Mouse (Mus musculus) forebrain, embryonic 12.5 days (tissue): ENCODE measurements around the gene Esyt2. TPM values are rescaled to one million over a fixed set of nuclear protein-coding genes. Genes with fewer than 3 reads are reported as not detected.

Source experiments
- ATAC-seq: fragments of 200-750 bp; cut with Nextera tagmentation; 2 replicates; pipeline ENCODE4 v1.8.0; 2017; ENCODE audit warnings: moderate TSS enrichment; ENCODE audit not compliant: low FRiP score
- H3K27ac ChIP-seq: fragments of 300-500 bp; sonication (generic); 2 replicates; pipeline ENCODE4 v1.5.1; 2016; ENCODE audit warnings: mild to moderate bottlenecking
- H3K27me3 ChIP-seq: fragments of 300-500 bp; sonication (generic); 2 replicates; pipeline ENCODE4 v1.6.1; 2016; ENCODE audit warnings: mild to moderate bottlenecking
- H3K36me3 ChIP-seq: fragments of 300-500 bp; sonication (generic); replicated peaks from 2 replicates; pipeline ENCODE4 v1.6.1; 2016; ENCODE audit warnings: mild to moderate bottlenecking
- H3K4me1 ChIP-seq: fragments of 300-500 bp; sonication (generic); 2 replicates; pipeline ENCODE4 v1.6.1; 2016
- H3K4me2 ChIP-seq: fragments of 300-500 bp; sonication (generic); 2 replicates; pipeline ENCODE4 v1.6.1; 2016; ENCODE audit warnings: mild to moderate bottlenecking, moderate library complexity
- H3K4me3 ChIP-seq: fragments of 300-500 bp; sonication (generic); replicated peaks from 2 replicates; pipeline ENCODE4 v1.5.1; 2016; ENCODE audit warnings: mild to moderate bottlenecking
- H3K9ac ChIP-seq: fragments of 300-500 bp; sonication (generic); 2 replicates; pipeline ENCODE4 v1.6.1; 2016; ENCODE audit warnings: mild to moderate bottlenecking
- H3K9me3 ChIP-seq: fragments of 300-500 bp; sonication (generic); 2 replicates; pipeline ENCODE4 v1.6.1; 2016
- WGBS: fragments of 180-500 bp; shearing (Covaris S2); methylation state at CpG from one replicate; pipeline ENCODE4 v1.1.7; 2016; 5-methylcytosine and 5-hydroxymethylcytosine counted together
- microRNA-seq: library from miRNA; unstranded; fragments of <30 nt; microRNA quantifications from one replicate; pipeline ENCODE4, GENCODE M21; 2017
- polyA plus RNA-seq: library from polyadenylated mRNA; unstranded; fragments of >200 nt; fragmentation: Nextera tagmentation; extraction: Ambion mirVana; gene quantifications from 2 replicates; pipeline ENCODE4 v1.2.1, GENCODE M21; 2016

Gene Esyt2
- polyA plus RNA-seq, 1 experiment from 2014 or later, result 17.2 TPM

- H3K4me1 ChIP-seq, result no peaks in the 10 kb centered on the region
- no peaks in the 10 kb centered on the region for H3K27me3 ChIP-seq
- H3K36me3 ChIP-seq, result peaks cover 56% of the 10 kb centered on the region
- 89% methylated on average over 1 of the region's 1 CpGs for WGBS
- H3K4me2 ChIP-seq, result no peak overlapping the region
- H3K27ac ChIP-seq, result no peak overlapping the region
- no peak overlapping the region for H3K4me3 ChIP-seq
- no peaks in the 10 kb centered on the region for H3K9me3 ChIP-seq
- H3K9ac ChIP-seq, result no peak overlapping the region
- ATAC-seq, result no peak
Observed at GRCm38 (mm10) chr12:116416514-116416913, 135.5 kb downstream of the Esyt2 start.

DNA sequence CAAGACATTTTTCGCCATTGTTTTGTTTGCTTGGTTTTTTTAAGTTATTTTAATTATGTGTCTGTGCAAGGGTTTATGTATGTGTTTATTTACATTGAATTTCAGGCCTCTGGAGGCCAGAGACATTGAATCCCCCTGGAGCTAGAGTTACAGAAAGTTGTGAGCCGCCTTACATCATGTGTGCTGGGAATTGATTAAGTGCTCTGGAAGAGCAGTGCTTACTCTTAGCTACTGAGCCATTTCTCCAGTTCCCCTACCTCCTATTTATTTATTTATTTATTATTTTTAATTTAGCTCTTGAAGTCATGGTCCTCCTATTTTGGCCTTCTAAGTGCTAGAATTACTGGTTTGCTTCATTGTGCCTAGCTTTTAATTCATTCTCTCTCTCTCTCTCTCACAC lies 140.7 kb downstream of the Esyt2 start:
- ATAC-seq, result no peak
- Histone ChIP-seq H3K27me3 (no peaks in the 10 kb centered on the region), H3K36me3 (peaks cover 61% of the 10 kb centered on the region), H3K4me3 (no peak overlapping the region), H3K9me3 (no peaks in the 10 kb centered on the region), H3K9ac (no peak overlapping the region), H3K4me2 (no peak overlapping the region), H3K27ac (no peak overlapping the region), H3K4me1 (no peaks in the 10 kb centered on the region)
- 91% methylated on average over 2 of the region's 2 CpGs for WGBS

GRCm38 (mm10) chr12:116425392-116425791 lies 144.4 kb downstream of the Esyt2 start:
- 86% methylated on average over 2 of the region's 2 CpGs for WGBS
- ATAC-seq, result no peak
- Histone ChIP-seq H3K4me2 (no peak overlapping the region), H3K27ac (no peak overlapping the region), H3K36me3 (peaks cover 73% of the 10 kb centered on the region), H3K4me1 (no peaks in the 10 kb centered on the region), H3K9me3 (no peaks in the 10 kb centered on the region), H3K9ac (no peak overlapping the region), H3K4me3 (no peak overlapping the region), H3K27me3 (no peaks in the 10 kb centered on the region)

GRCm38 (mm10) chr12:116433742-116434141 lies 152.7 kb downstream of the Esyt2 start:
- H3K27ac ChIP-seq, result no peak overlapping the region
- H3K27me3 ChIP-seq, result no peaks in the 10 kb centered on the region
- H3K4me1 ChIP-seq, result no peaks in the 10 kb centered on the region
- no peaks in the 10 kb centered on the region for H3K9me3 ChIP-seq
- no peak overlapping the region for H3K9ac ChIP-seq
- 84% methylated on average over 2 of the region's 2 CpGs for WGBS
- peaks cover 54% of the 10 kb centered on the region for H3K36me3 ChIP-seq
- no peak for ATAC-seq
- no peak overlapping the region for H3K4me2 ChIP-seq
- no peak overlapping the region for H3K4me3 ChIP-seq

DNA sequence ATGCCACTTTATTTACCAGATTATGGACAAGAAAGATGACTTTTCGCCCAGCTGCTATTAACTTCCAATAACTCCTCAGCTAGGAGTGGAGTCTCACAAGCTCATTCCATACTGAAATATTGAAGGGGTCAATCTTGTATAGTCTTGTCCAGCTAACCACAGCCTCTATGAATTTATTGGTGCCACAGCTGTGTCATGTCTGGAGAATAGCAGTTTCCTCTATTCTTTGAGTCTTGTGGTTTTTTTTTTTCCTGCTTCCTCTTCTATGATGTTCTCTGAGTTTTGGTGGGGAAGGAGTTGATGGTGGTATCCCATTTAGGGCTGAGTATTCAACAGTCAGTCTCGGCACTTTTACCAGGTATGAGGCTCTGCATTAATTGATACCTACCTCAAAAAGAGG lies 154.2 kb downstream of the Esyt2 start:
- Histone ChIP-seq H3K9me3 (no peaks in the 10 kb centered on the region), H3K4me1 (no peaks in the 10 kb centered on the region), H3K27ac (no peak overlapping the region), H3K9ac (no peak overlapping the region), H3K4me2 (no peak overlapping the region), H3K27me3 (no peaks in the 10 kb centered on the region), H3K4me3 (no peak overlapping the region), H3K36me3 (peaks cover 53% of the 10 kb centered on the region)
- ATAC-seq, result no peak
- 91% methylated on average over 2 of the region's 2 CpGs for WGBS

GRCm38 (mm10) chr12:116436125-116436524 lies 155.1 kb downstream of the Esyt2 start:
- H3K27me3 ChIP-seq, result no peaks in the 10 kb centered on the region
- no peak overlapping the region for H3K27ac ChIP-seq
- WGBS, result 89% methylated on average over 3 of the region's 3 CpGs
- ATAC-seq, result no peak
- H3K4me2 ChIP-seq, result no peak overlapping the region
- no peak overlapping the region for H3K4me3 ChIP-seq
- H3K9me3 ChIP-seq, result no peaks in the 10 kb centered on the region
- H3K36me3 ChIP-seq, result peaks cover 53% of the 10 kb centered on the region
- H3K4me1 ChIP-seq, result no peaks in the 10 kb centered on the region
- no peak overlapping the region for H3K9ac ChIP-seq

DNA sequence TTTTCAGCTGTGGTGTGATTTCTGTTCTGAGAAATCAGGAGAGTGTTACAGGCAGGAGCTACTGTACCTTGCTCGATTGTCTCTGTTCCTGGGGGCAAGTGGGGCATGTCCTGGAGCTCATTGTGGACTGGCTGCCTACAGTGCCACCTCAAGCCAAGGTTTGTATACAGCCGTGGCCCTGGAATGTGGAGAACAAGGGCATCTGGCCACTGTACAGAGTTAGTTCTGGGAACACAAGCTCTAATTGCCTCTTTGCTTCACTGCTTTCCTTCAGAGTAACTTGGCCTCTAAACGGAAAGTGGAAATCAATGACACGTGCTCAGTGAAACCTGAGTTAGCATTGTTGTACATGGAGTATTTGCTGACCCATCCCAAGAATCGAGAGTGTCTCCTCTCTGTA lies 157.6 kb downstream of the Esyt2 start:
- no peaks in the 10 kb centered on the region for H3K9me3 ChIP-seq
- peaks cover 52% of the 10 kb centered on the region for H3K36me3 ChIP-seq
- no peaks in the 10 kb centered on the region for H3K4me1 ChIP-seq
- no peak for ATAC-seq
- WGBS, result 93% methylated on average over 5 of the region's 5 CpGs
- H3K27me3 ChIP-seq, result no peaks in the 10 kb centered on the region
- no peak overlapping the region for H3K27ac ChIP-seq
- no peak overlapping the region for H3K4me2 ChIP-seq
- H3K9ac ChIP-seq, result no peak overlapping the region
- no peak overlapping the region for H3K4me3 ChIP-seq

Small RNA genes lying within 50 kb of the gene (microRNA-seq; reads per million reads assigned to microRNA genes)
- not detected for gene Gm23190

Other genes with a start within 250 kb of the Esyt2 start
- gene Zfp386, start 233.5 kb upstream of the Esyt2 start, polyA plus RNA-seq, result 62.5 and 64.2 TPM in 2 replicates
- 1.8 and 2.8 TPM in 2 replicates for gene Vipr2, start 203.5 kb upstream of the Esyt2 start, polyA plus RNA-seq
- gene Wdr60, start 18.2 kb upstream of the Esyt2 start, polyA plus RNA-seq, result 20.3 and 21.7 TPM in 2 replicates
- not detected in 2 replicates for gene Gm11027, start 5.8 kb upstream of the Esyt2 start, polyA plus RNA-seq
- 57.5 and 58.1 TPM in 2 replicates for gene Ncapg2, start 124.2 kb downstream of the Esyt2 start, polyA plus RNA-seq
- 7.8 and 8.8 TPM in 2 replicates for gene Ptprn2, start 204.5 kb downstream of the Esyt2 start, polyA plus RNA-seq